Mouse (Mus musculus): ENCODE data around the gene Fhod1. TPM values are rescaled to one million over a fixed set of nuclear protein-coding genes. Genes with fewer than 3 reads are reported as not detected.
A peak's percentile ranks its signal among the peaks of the same experiment; 100 is the strongest.

The Fhod1 gene
- polyA plus RNA-seq, 1 experiment from 2014 or later = 1.2 TPM

DNA sequence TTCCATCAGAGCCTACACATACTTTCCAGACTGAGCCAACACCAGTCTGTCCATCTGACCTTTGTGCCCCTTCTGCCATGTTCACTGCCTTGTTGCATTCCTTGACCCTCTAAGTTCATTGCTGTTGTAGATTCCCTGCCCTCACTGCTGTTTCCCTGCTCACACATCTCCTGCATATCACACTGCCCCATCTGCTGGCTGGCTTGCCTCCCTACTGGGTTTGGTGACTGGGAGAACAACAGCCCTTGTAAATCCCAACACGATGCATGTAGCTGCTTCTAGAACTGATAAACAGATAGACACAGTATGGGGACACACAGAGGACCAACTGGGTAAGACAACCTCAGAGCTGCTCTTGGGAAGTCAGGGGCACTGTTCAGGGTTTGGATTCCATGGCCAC lies 36.0 kb downstream of the Fhod1 start:
- H3K4me1 ChIP-seq = peaks cover 52% of the 10 kb centered on the region
- peaks cover 100% of the 10 kb centered on the region for H3K36me3 ChIP-seq
- peak; percentile 68 for ATAC-seq
- no peak overlapping the region for H3K4me3 ChIP-seq
- H3K9ac ChIP-seq = 0 out of 2 replicates have a peak overlapping the region, but pooled peaks have one; percentile 60
- 0 out of 2 replicates have a peak overlapping the region, but pooled peaks have one; percentile 59 for H3K4me2 ChIP-seq
- 13% methylated on average over 1 of the region's 1 CpGs for WGBS (ENCODE audit: insufficient replicate concordance)
- H3K9me3 ChIP-seq (replicated peaks) = no peaks in the 10 kb centered on the region
- H3K27ac ChIP-seq = peak overlapping the region; percentile 79
- no peaks in the 10 kb centered on the region for H3K27me3 ChIP-seq (replicated peaks)

DNA sequence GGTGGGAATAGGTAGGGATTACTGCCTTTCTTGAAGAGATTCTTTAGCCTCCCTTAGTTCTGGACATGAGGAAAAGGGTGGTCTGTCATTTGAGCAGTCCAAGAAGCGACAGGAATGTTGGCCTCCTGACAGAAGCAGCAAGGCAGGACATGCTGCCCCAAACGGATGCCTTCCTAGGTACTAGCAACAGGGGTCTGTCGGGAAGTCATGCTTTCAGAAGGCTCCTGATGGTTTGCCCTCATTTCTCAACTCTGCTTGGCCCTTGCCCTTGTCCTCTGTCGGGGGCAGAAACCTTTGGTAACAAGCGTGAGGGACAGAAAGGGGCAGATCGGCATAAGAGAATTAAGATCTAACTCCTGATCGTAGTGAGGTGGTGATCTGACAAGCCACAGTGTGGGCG lies 37.6 kb downstream of the Fhod1 start:
- H3K4me1 ChIP-seq = peaks cover 56% of the 10 kb centered on the region
- no peaks in the 10 kb centered on the region for H3K27me3 ChIP-seq (replicated peaks)
- H3K36me3 ChIP-seq = peaks cover 100% of the 10 kb centered on the region
- H3K9ac ChIP-seq = no peak overlapping the region
- H3K9me3 ChIP-seq (replicated peaks) = no peaks in the 10 kb centered on the region
- H3K27ac ChIP-seq = 0 out of 2 replicates have a peak overlapping the region, but pooled peaks have one; percentile 25
- 82% methylated on average over 8 of the region's 8 CpGs for WGBS (ENCODE audit: insufficient replicate concordance)
- H3K4me3 ChIP-seq = no peak overlapping the region
- no peak overlapping the region for H3K4me2 ChIP-seq
- ATAC-seq = no peak

DNA sequence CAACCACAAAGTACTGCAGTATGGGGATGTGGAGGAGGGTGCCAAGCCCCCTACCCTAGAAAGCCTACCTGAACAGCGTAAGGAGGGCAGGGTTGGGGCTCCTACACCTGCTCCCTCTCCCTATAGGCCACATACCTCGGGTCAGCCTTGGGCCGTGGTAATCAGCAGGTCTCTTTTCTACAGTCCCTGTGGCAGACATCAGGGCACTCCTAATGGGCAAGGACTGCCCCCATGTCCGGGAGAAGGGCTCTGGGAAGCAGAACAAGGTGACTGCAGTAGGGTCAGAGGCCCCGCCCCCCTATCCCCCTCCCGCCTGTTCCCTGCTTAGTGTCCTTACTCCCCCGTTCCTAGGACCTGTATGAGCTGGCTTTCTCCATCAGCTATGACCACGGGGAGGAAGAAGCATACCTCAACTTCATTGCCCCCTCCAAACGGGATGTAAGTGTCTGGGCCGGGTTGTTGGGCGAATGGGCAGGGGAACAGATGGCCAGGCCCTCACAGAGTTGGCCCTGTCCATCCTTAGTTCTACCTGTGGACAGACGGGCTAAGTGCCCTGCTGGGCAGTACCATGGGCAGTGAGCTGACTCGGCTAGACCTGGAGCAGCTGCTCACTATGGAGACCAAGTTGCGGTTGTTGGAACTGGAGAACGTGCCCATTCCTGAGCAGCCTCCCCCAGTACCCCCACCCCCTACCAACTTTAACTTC lies 38.5 kb downstream of the Fhod1 start:
- Histone ChIP-seq H3K9ac (no peak overlapping the region), H3K4me2 (no peak overlapping the region), H3K36me3 (peaks cover 100% of the 10 kb centered on the region), H3K27ac (no peak overlapping the region), H3K4me1 (peaks cover 56% of the 10 kb centered on the region), H3K4me3 (no peak overlapping the region), H3K9me3 (replicated peaks) (no peaks in the 10 kb centered on the region), H3K27me3 (replicated peaks) (no peaks in the 10 kb centered on the region)
- no peak for ATAC-seq
- WGBS (ENCODE audit: insufficient replicate concordance) = 83% methylated on average over 15 of the region's 15 CpGs

DNA sequence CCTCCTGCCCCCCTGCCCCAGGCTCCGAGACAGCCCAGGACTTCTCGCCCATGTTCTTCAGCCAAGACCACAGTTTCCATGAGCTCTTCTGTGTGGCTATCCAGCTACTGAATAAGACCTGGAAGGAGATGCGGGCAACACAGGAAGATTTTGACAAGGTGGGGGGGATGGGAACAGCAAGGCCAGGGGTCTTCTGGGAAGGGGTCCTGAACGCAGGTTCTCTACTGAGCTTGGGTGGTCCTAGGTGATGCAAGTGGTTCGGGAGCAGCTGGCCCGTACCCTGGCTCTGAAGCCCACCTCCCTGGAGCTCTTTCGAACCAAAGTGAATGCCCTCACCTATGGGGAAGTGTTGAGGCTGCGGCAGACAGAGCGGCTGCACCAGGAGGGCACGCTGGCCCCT lies 39.3 kb downstream of the Fhod1 start:
- Histone ChIP-seq H3K27ac (no peak overlapping the region), H3K4me3 (no peak overlapping the region), H3K9me3 (replicated peaks) (no peaks in the 10 kb centered on the region), H3K27me3 (replicated peaks) (no peaks in the 10 kb centered on the region), H3K4me1 (peaks cover 56% of the 10 kb centered on the region), H3K4me2 (no peak overlapping the region), H3K9ac (no peak overlapping the region), H3K36me3 (peaks cover 100% of the 10 kb centered on the region)
- WGBS (ENCODE audit: insufficient replicate concordance) = 93% methylated on average over 10 of the region's 10 CpGs
- ATAC-seq = no peak

DNA sequence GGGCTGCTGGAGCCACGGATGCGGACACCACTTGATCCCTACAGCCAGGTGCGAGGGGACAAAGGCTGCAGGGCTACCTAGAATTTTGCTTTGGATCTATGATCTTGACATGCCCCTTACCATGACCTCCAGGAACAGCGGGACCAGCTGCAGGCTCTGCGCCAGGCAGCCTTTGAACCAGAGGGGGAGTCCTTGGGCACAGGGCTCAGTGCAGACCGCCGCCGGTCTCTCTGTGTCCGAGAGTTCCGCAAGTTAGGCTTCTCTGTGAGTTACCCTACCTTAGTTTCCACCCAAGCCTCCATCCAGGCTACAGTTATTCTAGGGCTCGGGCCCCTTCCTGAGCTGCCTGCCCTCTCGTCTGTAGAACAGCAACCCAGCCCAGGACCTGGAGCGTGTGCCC lies 40.1 kb downstream of the Fhod1 start:
- Histone ChIP-seq H3K4me3 (no peak overlapping the region), H3K4me1 (peaks cover 56% of the 10 kb centered on the region), H3K4me2 (no peak overlapping the region), H3K36me3 (peaks cover 100% of the 10 kb centered on the region), H3K9ac (no peak overlapping the region), H3K27me3 (replicated peaks) (no peaks in the 10 kb centered on the region), H3K9me3 (replicated peaks) (no peaks in the 10 kb centered on the region), H3K27ac (no peak overlapping the region)
- no peak for ATAC-seq
- WGBS (ENCODE audit: insufficient replicate concordance) = 93% methylated on average over 13 of the region's 13 CpGs

DNA sequence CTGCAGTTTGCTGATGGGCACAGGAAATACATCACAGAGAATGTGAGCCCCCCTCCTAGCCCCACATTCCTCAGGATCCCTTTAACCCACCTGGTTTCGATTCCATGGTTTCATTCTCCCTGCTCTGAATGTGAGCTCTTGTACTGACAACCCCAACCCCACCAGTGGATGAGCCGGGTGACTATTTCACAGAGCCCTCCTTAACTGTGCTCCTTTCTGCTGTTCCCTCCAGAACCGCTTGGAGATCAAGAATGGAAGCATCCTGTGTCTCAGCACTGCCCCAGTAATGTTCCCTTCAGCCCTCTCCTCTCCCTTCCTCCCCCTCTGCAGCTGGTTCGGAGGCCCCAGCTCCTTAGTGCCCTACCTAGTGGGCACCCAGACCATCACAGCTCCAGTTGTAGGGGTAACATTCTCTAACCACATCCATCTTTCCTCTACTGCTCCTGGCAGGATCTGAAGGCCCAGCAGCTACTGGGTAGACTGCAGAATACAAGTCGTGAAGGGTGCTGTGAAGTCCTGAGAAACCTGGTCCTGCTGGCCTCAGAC lies 41.5 kb downstream of the Fhod1 start:
- Histone ChIP-seq H3K4me1 (peaks cover 56% of the 10 kb centered on the region), H3K9me3 (replicated peaks) (no peaks in the 10 kb centered on the region), H3K36me3 (peaks cover 100% of the 10 kb centered on the region), H3K4me2 (peak overlapping the region; percentile 56), H3K9ac (peak overlapping the region; percentile 56; the same call in 1 of the 2 replicates), H3K27me3 (replicated peaks) (no peaks in the 10 kb centered on the region), H3K4me3 (peak overlapping the region; percentile 28), H3K27ac (peak overlapping the region; percentile 63)
- ATAC-seq = no peak; the same call in 1 of the 2 replicates
- 74% methylated on average over 5 of the region's 5 CpGs for WGBS (ENCODE audit: insufficient replicate concordance)

DNA sequence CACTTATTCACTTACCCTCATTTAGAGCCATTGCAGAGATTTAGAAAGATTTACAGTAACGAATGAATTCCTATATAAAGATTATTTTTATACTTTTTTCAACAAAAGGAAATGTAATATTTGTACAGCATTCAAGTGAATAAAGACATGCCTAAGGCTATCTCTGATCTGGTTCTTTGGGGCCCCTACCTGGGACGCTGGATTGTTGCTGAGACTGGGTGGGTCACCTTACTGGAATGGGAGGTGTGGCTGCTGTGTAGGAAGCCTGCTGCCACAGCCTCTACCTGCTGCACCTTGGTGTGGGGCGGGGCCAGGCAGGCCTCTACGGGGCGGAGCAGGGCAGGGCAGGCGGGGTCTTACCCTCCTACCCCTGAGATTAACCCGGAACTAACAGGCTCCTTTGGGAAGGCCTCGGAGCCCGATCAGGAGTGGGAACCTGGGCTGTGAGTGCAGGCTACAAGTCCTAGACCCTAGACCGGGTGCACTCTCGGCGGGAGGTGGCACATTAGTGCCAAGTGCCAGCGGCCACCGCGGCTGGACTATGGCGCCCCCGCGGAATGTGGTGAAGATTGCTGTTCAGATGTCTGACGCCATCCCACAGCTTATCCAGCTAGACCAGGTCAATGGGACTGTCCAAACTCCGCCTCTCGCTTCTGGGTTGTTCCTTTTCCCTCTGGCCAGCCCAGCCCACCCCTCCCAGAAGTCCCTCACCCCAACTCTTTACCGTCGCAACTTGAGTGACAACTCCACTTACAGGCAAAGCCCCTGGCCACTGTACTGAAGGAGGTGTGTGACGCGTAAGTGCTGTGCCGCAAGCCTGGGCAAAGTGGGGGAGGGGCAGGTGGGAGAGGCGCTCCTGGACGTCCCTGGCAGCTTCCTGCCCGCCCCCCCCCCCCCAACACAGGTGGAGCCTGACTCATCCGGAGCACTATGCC lies 42.3 kb downstream of the Fhod1 start, which contains the start of gene Elmo3:
TSS of gene Elmo3 (plus strand) at position 391 of the 935 bp plus-strand sequence.
- peaks cover 100% of the 10 kb centered on the region for H3K36me3 ChIP-seq
- peak within 1 kb of the TSS; percentile 72 for H3K27ac ChIP-seq
- no peaks in the 10 kb centered on the region for H3K9me3 ChIP-seq (replicated peaks)
- H3K4me1 ChIP-seq = peaks cover 62% of the 10 kb centered on the region
- H3K4me2 ChIP-seq = peak within 1 kb of the TSS; percentile 56
- H3K27me3 ChIP-seq (replicated peaks) = no peaks in the 10 kb centered on the region
- H3K9ac ChIP-seq = peak within 1 kb of the TSS; percentile 56
- H3K4me3 ChIP-seq = peak within 1 kb of the TSS; percentile 28
- WGBS (ENCODE audit: insufficient replicate concordance) = 16% methylated on average over 29 of the region's 30 CpGs
- ATAC-seq = peak; percentile 75

DNA sequence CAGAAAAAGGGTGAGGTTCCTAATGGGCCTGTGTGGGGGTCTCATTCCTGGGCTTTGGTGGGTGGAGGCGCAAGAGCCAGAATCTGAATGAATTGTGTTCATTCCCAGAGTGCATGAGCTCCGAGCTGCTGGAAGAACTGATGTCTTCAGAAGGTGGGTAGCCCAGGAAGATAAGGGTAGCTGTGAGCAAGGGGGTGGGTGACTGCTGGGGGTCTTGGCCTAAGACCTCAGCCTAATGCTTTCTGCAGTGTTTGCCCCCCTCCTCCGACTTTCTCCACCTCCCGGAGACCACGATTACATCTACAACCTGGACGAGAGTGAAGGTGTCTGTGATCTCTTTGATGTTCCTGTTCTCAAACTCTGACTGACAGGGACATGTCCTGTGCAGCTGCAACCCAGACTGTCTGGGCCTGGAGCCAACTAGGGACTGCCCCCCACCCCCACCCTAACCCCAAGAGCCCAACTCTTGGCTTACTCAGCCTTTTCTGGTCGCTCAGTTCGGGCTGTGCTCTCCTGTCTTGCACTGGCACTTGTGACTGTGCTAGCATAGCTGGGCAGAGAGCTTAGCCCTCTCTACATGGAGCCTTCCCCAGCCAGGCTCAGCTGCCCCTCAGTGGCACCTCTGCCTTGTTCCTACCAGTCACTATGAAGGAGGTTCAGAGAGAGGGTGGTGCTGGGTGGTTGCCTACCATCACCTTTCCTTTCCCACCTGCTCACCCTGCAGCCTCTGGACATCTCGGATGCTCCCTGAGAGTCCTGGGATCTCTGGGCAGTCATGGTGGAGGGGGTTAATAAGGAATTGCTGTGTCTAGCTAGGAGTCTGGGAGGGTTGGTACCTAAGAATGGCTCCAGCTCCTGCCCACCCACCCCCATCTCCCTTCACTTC lies 43.2 kb downstream of the Fhod1 start:
- Histone ChIP-seq H3K9me3 (replicated peaks) (no peaks in the 10 kb centered on the region), H3K27ac (peak overlapping the region; percentile 72), H3K36me3 (peaks cover 100% of the 10 kb centered on the region), H3K4me1 (peaks cover 69% of the 10 kb centered on the region), H3K27me3 (replicated peaks) (no peaks in the 10 kb centered on the region), H3K4me2 (0 out of 2 replicates have a peak overlapping the region, but pooled peaks have one; percentile 29), H3K9ac (peak overlapping the region; percentile 25; the same call in 1 of the 2 replicates), H3K4me3 (no peak overlapping the region)
- peak; percentile 5; the same call in 1 of the 2 replicates for ATAC-seq
- WGBS (ENCODE audit: insufficient replicate concordance) = 74% methylated on average over 9 of the region's 9 CpGs

DNA sequence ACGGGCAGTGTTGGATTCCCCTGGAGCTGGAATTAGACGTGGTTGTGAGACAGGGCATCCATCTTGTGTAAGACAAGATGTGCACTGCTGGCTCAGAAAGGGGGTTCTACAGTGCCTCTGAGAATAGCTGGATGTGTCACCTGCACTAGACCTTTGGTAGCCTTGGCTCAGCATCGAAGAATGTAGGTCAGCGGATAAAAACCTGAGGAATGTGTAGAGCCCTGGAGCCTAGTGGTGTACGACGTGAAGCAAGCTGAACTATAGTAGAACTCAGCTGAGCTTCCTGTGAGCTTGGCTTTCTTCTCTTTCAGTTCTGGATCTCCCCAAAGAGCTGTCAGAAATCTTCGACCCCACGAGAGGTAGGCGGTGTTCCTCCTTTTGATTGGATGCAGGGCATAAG lies 43.9 kb downstream of the Fhod1 start:
- ATAC-seq = no peak
- H3K9ac ChIP-seq = no peak overlapping the region
- 86% methylated on average over 9 of the region's 9 CpGs for whole genome bisulfite sequencing (ENCODE audit: insufficient replicate concordance)
- H3K4me3 ChIP-seq = no peak overlapping the region
- peaks cover 76% of the 10 kb centered on the region for H3K4me1 ChIP-seq
- peaks cover 100% of the 10 kb centered on the region for H3K36me3 ChIP-seq
- no peaks in the 10 kb centered on the region for H3K27me3 ChIP-seq (replicated peaks)
- H3K4me2 ChIP-seq = peak overlapping the region; percentile 29; the same call in 1 of the 2 replicates
- H3K27ac ChIP-seq = peak overlapping the region; percentile 72
- H3K9me3 ChIP-seq (replicated peaks) = no peaks in the 10 kb centered on the region

DNA sequence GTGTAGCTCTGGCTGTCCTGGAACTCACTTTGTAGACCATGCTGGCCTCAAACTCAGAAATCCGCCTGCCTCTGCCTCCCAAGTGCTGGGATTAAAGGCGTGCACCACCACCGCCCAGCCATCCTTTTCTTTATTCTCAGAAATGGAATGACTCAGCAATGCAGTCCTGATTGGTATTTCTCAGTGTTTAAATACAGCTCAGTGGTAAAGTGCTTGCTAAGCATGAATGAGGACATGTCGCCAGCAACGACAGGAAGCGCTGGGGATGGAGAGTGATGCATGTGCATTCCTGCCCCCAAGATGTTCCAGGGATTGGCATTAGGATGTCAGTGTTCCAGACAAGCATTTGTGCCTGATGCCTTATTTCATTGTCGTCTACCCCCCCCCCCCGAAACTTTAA lies 44.4 kb downstream of the Fhod1 start:
- Histone ChIP-seq H3K4me2 (peak overlapping the region; percentile 29; the same call in 1 of the 2 replicates), H3K36me3 (peaks cover 100% of the 10 kb centered on the region), H3K9me3 (replicated peaks) (no peaks in the 10 kb centered on the region), H3K4me3 (no peak overlapping the region), H3K27ac (peak overlapping the region; percentile 72), H3K27me3 (replicated peaks) (no peaks in the 10 kb centered on the region), H3K9ac (no peak overlapping the region), H3K4me1 (peaks cover 81% of the 10 kb centered on the region)
- no peak for ATAC-seq
- 60% methylated on average over 8 of the region's 8 CpGs for WGBS (ENCODE audit: insufficient replicate concordance)

DNA sequence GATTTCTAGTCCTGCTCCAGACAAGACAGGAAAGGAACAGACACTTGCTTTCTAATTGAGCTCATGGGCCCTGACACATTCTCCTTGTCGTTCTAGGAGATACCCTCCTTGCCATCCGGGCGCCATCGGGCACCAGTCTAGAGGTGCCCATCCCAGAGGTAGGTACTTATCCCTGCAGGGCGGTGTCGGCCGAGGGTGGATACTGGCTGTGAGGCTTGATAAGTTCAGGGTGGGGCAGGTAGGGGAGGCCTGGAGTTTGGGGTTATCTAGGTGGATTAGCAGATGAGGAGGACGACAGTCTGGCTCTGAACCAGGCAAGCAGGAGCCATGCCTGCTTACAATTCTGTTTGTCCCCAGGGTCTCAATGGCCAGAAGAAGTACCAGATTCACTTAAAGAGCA lies 47.8 kb downstream of the Fhod1 start:
- Histone ChIP-seq H3K9me3 (replicated peaks) (no peaks in the 10 kb centered on the region), H3K27me3 (replicated peaks) (no peaks in the 10 kb centered on the region), H3K27ac (peak overlapping the region; percentile 93), H3K9ac (peak overlapping the region; percentile 97), H3K36me3 (peaks cover 68% of the 10 kb centered on the region), H3K4me1 (peaks cover 82% of the 10 kb centered on the region), H3K4me2 (peak overlapping the region; percentile 79), H3K4me3 (peak overlapping the region; percentile 97)
- ATAC-seq = peak; percentile 92
- WGBS (ENCODE audit: insufficient replicate concordance) = 27% methylated on average over 8 of the region's 8 CpGs

Data from liver, embryonic 12.5 days (tissue).